Mouse (Mus musculus) heart, adult 2 months (tissue): ENCODE data around the gene Tmtc2.

Source experiments
- CTCF ChIP-seq: fragments of 200-600 bp; IDR thresholded peaks from 2 replicates; pipeline ENCODE4 v1.8.1; 2022; ENCODE audit warnings: antibody characterized with exemption, mild to moderate bottlenecking, moderate library complexity
- EP300 ChIP-seq: fragments of 200-500 bp; IDR thresholded peaks from 2 replicates; pipeline ENCODE4 v1.6.1; 2011; ENCODE audit warnings: low read depth, low read length, control low read depth; ENCODE audit not compliant: insufficient read depth
- POLR2A ChIP-seq: fragments of 200-500 bp; IDR thresholded peaks from 2 replicates; pipeline ENCODE4 v1.6.1; 2011; ENCODE audit warnings: mild to moderate bottlenecking, low read depth, low read length, control low read depth; ENCODE audit not compliant: insufficient read depth

GRCm38 (mm10) chr10:105402481-105402779 is 171.8 kb downstream of the Tmtc2 start:
- no peak for TF ChIP-seq CTCF
- TF ChIP-seq POLR2A, result no peak
- TF ChIP-seq EP300, result no peak
